Mouse (Mus musculus) forebrain, embryonic 11.5 days (tissue): ENCODE measurements around the gene Lyrm4. TPM values are rescaled to one million over a fixed set of nuclear protein-coding genes. Genes with fewer than 3 reads are reported as not detected.
A peak's percentile ranks its signal among the peaks of the same experiment; 100 is the strongest.
"Not testable (repeated sequence)": the region's sequence is repeated elsewhere in the genome, so short reads cannot be mapped to it uniquely, and the experiment has no call there.

Experiments
- ATAC-seq: fragments of 200-750 bp; cut with Nextera tagmentation; replicated peaks from 2 replicates; pipeline ENCODE4 v1.8.0; 2017; ENCODE audit warnings: moderate TSS enrichment; ENCODE audit not compliant: low FRiP score
- DNase-seq: peaks from one replicate; pipeline ENCODE4 v3.0.0-alpha.2; 2017; ENCODE audit warnings: low spot score
- H3K27ac ChIP-seq: fragments of 300-500 bp; sonication (generic); 2 replicates; pipeline ENCODE4 v1.5.1; 2014; ENCODE audit warnings: low read depth, low read length
- H3K27me3 ChIP-seq: fragments of 300-500 bp; sonication (generic); 2 replicates; pipeline ENCODE4 v1.6.1; 2014; ENCODE audit warnings: mild to moderate bottlenecking, low read length, mixed read lengths; ENCODE audit not compliant: control insufficient read depth, insufficient read depth
- H3K36me3 ChIP-seq: fragments of 300-500 bp; sonication (generic); 2 replicates; pipeline ENCODE4 v1.6.1; 2014; ENCODE audit warnings: mild to moderate bottlenecking, low read length, moderate library complexity, mixed read lengths; ENCODE audit not compliant: control insufficient read depth, insufficient read depth
- H3K4me1 ChIP-seq: fragments of 300-500 bp; sonication (generic); replicated peaks from 2 replicates; pipeline ENCODE4 v1.6.1; 2014; ENCODE audit warnings: low read length, mixed read lengths; ENCODE audit not compliant: control insufficient read depth, insufficient read depth
- H3K4me2 ChIP-seq: fragments of 300-500 bp; sonication (generic); 2 replicates; pipeline ENCODE4 v1.6.1; 2014; ENCODE audit warnings: low read depth, mild to moderate bottlenecking, low read length, moderate library complexity, mixed read lengths; ENCODE audit not compliant: severe bottlenecking
- H3K4me3 ChIP-seq: fragments of 300-500 bp; sonication (generic); 2 replicates; pipeline ENCODE4 v1.5.1; 2014; ENCODE audit warnings: low read depth, low read length
- H3K9ac ChIP-seq: fragments of 300-500 bp; sonication (generic); 2 replicates; pipeline ENCODE4 v1.6.1; 2014; ENCODE audit warnings: low read length
- H3K9me3 ChIP-seq: fragments of 300-500 bp; sonication (generic); 2 replicates; pipeline ENCODE4 v1.6.1; 2016; ENCODE audit warnings: low read length, mixed read lengths; ENCODE audit not compliant: control insufficient read depth
- WGBS: fragments of 180-500 bp; shearing (Covaris S2); extraction: QIAGEN DNeasy Blood & Tissue Kit; methylation state at CpG from one replicate; pipeline ENCODE4 v1.1.7; 2014; 5-methylcytosine and 5-hydroxymethylcytosine counted together
- polyA plus RNA-seq: library from polyadenylated mRNA; unstranded; fragments of >200 nt; fragmentation: Nextera tagmentation; extraction: Ambion mirVana; gene quantifications from 2 replicates; pipeline ENCODE4 v1.2.1, GENCODE M21; 2014

Gene Lyrm4
- polyA plus RNA-seq, 1 experiment from 2014 or later = 25.8 TPM

DNA sequence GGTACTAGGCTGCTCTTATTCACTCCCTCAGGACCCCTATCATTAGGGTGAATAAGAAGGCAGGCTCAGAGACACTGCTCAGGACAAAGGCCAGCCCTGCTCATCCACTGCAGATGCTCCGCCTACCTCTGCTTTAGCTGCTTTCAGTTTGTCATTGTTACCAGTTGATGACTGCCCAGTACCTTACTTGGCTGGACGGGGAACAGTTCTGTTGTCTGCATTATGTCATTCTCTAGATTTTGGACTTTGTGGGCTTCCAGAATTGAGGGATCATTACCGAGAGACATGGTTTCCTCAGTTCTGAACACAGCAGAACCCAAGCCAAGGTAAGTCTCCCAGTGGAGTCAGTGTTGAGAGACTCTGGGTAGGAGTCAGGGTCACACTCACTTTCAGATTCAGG, 122.1 kb downstream of the Lyrm4 start:
- Histone ChIP-seq H3K36me3 (no peaks in the 10 kb centered on the region), H3K4me3 (no peak overlapping the region), H3K9me3 (no peaks in the 10 kb centered on the region), H3K4me2 (no peak overlapping the region), H3K9ac (no peak overlapping the region), H3K27ac (no peak overlapping the region), H3K4me1 (no peaks in the 10 kb centered on the region), H3K27me3 (no peaks in the 10 kb centered on the region)
- no peak for ATAC-seq
- WGBS = 63% methylated on average over 3 of the region's 3 CpGs
- no peak for DNase-seq

DNA sequence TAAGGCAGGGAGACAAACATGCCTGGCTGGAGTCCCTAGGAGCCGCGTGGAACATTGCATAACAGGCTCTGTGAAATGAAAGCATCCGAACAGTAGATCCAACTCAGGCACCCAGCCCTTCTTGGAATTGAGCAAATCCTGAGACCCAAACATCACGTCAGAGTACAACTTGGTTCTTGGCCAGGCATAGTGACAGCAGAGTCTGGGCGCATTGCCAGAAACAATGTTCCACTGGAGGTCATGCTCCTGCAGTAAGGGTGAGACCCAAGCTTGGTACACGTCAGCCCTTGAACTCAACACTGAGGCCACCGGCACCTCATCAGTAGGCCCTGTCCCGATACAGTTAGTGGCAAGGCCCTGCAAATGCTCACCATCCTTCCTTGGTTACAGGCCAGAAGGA, 123.3 kb downstream of the Lyrm4 start:
- DNase-seq = no peak
- Histone ChIP-seq H3K4me1 (0 out of 2 replicates have a peak, but pooled peaks cover 2% of the 10 kb centered on the region), H3K9ac (no peak overlapping the region), H3K36me3 (no peaks in the 10 kb centered on the region), H3K4me3 (no peak overlapping the region), H3K27ac (no peak overlapping the region), H3K9me3 (no peaks in the 10 kb centered on the region), H3K4me2 (no peak overlapping the region), H3K27me3 (no peaks in the 10 kb centered on the region)
- ATAC-seq = no peak
- WGBS = 89% methylated on average over 8 of the region's 8 CpGs

DNA sequence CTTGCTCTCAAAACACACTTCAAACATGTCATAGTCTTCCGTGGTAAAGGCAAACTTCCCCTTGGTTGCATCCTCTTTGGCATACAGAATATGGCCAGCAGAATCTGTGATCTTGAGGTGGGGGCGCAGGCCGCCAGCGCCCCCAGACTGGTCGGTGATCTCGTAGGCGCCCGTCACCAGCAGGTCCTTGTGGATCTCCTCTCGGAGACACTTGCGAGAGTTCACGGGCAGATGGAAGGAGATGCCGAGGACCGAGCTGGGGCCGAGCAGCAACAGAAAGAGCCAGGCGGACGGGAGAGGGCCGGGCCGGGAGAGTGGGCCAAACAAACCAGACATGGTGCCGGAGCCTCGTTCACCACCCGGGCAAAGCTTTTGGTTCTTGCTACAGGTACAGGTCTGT, 126.1 kb downstream of the Lyrm4 start:
- H3K27me3 ChIP-seq, ATAC-seq, H3K4me2 ChIP-seq, DNase-seq, H3K36me3 ChIP-seq, H3K4me1 ChIP-seq, H3K27ac ChIP-seq, H3K9me3 ChIP-seq, H3K4me3 ChIP-seq, H3K9ac ChIP-seq: not testable (repeated sequence)
- 95% methylated on average over 16 of the region's 21 CpGs for WGBS

DNA sequence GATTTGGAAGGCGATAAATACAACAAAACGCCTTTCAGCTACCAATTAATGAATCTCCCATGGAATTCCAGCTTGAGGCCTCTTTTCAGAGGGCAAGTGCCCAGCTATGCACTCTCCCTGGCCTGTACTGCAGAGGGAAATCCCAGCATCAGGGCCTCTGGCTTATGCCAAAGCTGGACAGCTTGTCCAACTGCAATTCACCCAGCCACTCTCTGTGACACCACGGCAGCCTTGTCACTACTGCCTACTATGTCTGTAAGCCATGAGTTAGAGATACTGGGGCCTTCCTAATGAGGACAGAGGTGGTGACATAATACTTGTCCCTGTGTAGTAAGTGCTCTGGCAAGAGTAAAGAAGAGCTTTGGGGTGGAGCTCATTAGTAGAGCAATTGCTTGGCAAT, 128.0 kb downstream of the Lyrm4 start:
- Histone ChIP-seq H3K4me2 (no peak overlapping the region), H3K9ac (no peak overlapping the region), H3K9me3 (no peaks in the 10 kb centered on the region), H3K4me1 (0 out of 2 replicates have a peak, but pooled peaks cover 4% of the 10 kb centered on the region), H3K27ac (no peak overlapping the region), H3K36me3 (no peaks in the 10 kb centered on the region), H3K4me3 (no peak overlapping the region), H3K27me3 (no peaks in the 10 kb centered on the region)
- 44% methylated on average over 3 of the region's 3 CpGs for WGBS
- DNase-seq (no peak), ATAC-seq (0 out of 2 replicates have a peak, but pooled peaks have one; percentile 30)

DNA sequence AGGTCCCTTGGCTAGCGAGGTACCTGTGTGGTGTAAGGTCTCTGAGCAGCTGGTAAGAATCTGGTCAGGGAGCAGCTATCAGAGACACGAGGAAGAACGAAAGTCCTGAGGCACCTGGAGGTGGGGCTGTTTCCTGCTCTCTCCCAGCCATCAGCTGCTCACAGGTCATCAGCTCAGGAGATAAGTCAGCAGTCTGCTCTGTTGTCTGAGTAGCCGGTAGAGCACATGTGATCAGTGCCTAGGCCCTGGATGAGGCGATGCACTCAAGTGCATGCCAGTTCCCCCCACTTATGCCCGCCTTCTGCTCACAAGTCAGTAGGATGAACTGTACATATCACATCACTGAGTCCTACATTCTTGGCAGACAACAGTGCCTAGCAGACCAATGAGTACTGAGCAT, 134.3 kb downstream of the Lyrm4 start:
- WGBS = 89% methylated on average over 6 of the region's 6 CpGs
- H3K4me2 ChIP-seq = no peak overlapping the region
- H3K27me3 ChIP-seq = no peaks in the 10 kb centered on the region
- no peak overlapping the region for H3K9ac ChIP-seq
- 0 out of 2 replicates have a peak, but pooled peaks cover 2% of the 10 kb centered on the region for H3K4me1 ChIP-seq
- no peak overlapping the region for H3K4me3 ChIP-seq
- H3K27ac ChIP-seq = no peak overlapping the region
- ATAC-seq (no peak), DNase-seq (no peak)
- no peaks in the 10 kb centered on the region for H3K9me3 ChIP-seq
- H3K36me3 ChIP-seq = no peaks in the 10 kb centered on the region

DNA sequence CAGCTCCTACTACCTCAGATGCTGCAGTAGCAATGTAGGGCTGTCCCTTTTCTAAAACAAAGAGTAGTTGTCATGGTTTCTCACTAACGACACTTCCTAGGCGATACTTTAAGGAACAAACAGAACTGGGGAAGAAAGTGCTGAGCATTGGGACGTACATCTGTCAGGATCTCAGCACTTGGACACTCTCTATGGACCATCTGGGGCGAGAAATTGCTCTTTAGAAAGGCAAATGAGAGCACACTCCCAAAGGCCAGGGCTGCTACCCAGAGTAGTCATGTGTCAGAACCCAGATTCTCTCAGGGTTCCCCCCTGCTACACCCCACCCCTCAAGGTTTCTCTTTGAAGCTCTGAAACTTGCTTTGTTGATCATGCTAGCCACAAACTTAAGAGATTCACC, 136.9 kb downstream of the Lyrm4 start:
- H3K27ac ChIP-seq = no peak overlapping the region
- DNase-seq = no peak
- no peak for ATAC-seq
- H3K36me3 ChIP-seq = no peaks in the 10 kb centered on the region
- WGBS = 64% methylated on average over 4 of the region's 4 CpGs
- no peaks in the 10 kb centered on the region for H3K4me1 ChIP-seq
- no peak overlapping the region for H3K4me3 ChIP-seq
- H3K9me3 ChIP-seq = no peaks in the 10 kb centered on the region
- no peak overlapping the region for H3K4me2 ChIP-seq
- no peaks in the 10 kb centered on the region for H3K27me3 ChIP-seq
- H3K9ac ChIP-seq = no peak overlapping the region

DNA sequence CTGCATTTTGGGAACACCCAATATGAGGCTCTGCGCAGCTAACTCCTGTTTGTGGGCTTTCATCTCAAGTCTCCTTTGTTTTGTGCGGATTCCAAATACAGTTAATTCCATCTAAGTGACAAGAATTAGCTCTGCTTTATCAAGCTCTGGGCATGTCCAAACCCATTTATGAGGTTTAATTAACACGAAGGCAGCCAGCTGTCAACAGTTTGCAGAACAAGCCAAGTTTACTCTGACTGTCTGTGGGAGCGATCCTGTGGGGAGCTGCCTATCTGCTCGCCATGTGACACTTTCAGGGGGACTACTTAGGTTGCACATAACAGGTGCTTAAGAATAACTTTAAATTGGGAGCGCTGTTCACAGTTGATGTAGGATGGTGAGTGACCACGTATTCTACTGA, 140.4 kb downstream of the Lyrm4 start:
- 93% methylated on average over 7 of the region's 7 CpGs for WGBS
- ATAC-seq (no peak), DNase-seq (no peak)
- no peak overlapping the region for H3K27ac ChIP-seq
- H3K9me3 ChIP-seq = no peaks in the 10 kb centered on the region
- no peaks in the 10 kb centered on the region for H3K4me1 ChIP-seq
- H3K4me2 ChIP-seq = no peak overlapping the region
- H3K36me3 ChIP-seq = no peaks in the 10 kb centered on the region
- H3K4me3 ChIP-seq = no peak overlapping the region
- H3K27me3 ChIP-seq = no peaks in the 10 kb centered on the region
- no peak overlapping the region for H3K9ac ChIP-seq

DNA sequence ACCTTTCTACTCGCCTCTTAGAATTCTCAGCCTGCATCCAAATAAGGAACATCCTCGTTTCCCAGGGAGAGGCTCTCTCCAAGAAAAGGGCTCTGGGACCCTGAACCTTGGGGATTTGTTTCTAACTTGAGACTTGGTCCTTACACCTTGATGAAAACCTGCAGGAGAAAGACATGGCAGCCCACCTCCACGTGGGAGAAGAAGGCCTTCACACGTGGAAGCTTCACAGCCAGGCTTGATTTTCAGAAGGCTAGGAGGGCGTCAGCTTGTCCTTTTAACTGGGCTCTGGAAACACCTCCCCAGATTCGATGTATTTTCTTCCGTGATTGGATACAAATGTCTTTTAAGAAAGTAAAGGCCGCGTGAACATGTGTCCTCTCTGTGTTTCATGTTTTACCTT, 147.5 kb downstream of the Lyrm4 start:
- H3K4me1 ChIP-seq = peaks cover 5% of the 10 kb centered on the region; the same call in 1 of the 2 replicates
- peak overlapping the region; percentile 99 for H3K4me2 ChIP-seq
- DNase-seq (no peak), ATAC-seq (no peak)
- H3K27me3 ChIP-seq = peaks cover 6% of the 10 kb centered on the region; the same call in 1 of the 2 replicates
- H3K36me3 ChIP-seq = no peaks in the 10 kb centered on the region
- H3K4me3 ChIP-seq = peak overlapping the region; percentile 61
- H3K27ac ChIP-seq = no peak overlapping the region
- H3K9ac ChIP-seq = peak overlapping the region; percentile 62; the same call in 1 of the 2 replicates
- 31% methylated on average over 9 of the region's 9 CpGs for WGBS
- H3K9me3 ChIP-seq = no peaks in the 10 kb centered on the region

DNA sequence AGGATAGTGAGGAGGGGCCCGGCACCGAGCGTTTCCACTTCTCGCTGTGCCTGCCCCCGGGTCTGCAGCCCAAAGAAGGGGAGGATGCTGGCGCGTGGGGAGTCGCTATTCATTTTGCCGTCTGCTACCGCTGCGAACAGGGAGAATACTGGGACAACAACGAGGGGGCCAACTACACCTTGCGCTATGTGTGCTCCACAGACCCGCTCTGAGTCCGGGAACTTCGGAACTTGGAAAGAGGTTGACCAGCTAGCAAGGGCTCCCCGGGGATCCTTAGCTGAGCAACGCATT, 147.9 kb downstream of the Lyrm4 start:
- Histone ChIP-seq H3K9me3 (no peaks in the 10 kb centered on the region), H3K36me3 (no peaks in the 10 kb centered on the region), H3K4me2 (peak overlapping the region; percentile 99), H3K27ac (no peak overlapping the region), H3K4me1 (peaks cover 5% of the 10 kb centered on the region; the same call in 1 of the 2 replicates), H3K4me3 (peak overlapping the region; percentile 61), H3K9ac (peak overlapping the region; percentile 62), H3K27me3 (peaks cover 6% of the 10 kb centered on the region; the same call in 1 of the 2 replicates)
- DNase-seq (no peak), ATAC-seq (no peak)
- WGBS = 1% methylated on average over 18 of the region's 18 CpGs
